16 mouse cellular contexts compared by ENCODE assay signal in the genomic region with DNA sequence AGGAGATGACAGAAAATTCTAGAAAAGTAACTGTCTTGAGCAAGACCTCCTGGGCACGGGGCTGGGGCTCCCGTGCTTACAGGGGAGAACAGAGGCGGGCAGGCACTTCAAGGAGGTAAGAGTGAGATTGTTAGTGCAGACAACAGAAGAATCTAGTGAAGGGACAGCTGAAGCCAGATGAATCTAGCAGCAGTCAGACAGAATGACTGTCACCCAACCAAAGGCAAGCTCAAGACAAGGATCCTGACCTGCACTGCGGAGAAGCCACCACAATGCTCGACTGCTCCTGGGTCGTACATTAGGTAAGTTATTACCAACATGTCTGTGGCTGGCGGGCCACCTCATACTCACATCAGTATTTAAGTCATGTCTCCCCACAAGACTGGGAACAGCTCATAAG.
"Had no signal": no experiment of that assay in that cellular context is flagged by ENCODE, and none has a peak within 500 bp of the region (broad histone marks: within the 10 kb centered on the region; RNA-seq: fewer than 3 reads in every experiment).

No protein-coding gene starts in this region.

- H3K4me2 ChIP-seq: neural tube, embryonic 12.5 days had no signal

- H3K27ac ChIP-seq: neural tube, embryonic 12.5 days; neural tube, embryonic 13.5 days; neural tube, embryonic 15.5 days; stomach, embryonic 15.5 days; stomach, postnatal 0 days had no signal

- DNase-seq: retina, postnatal 1 day; right cerebral cortex, adult 18-20 months; right cerebral cortex, postnatal 25 days; right cerebral cortex, postnatal 4 days; spleen, adult 18-20 months; thymus, adult 18-20 months; thymus, adult 2 months; thymus, postnatal 14 days; thymus, postnatal 25 days; thymus, postnatal 36 days; thymus, postnatal 4 days had no signal

- H3K9ac ChIP-seq: neural tube, embryonic 12.5 days; neural tube, embryonic 13.5 days; neural tube, embryonic 15.5 days; stomach, embryonic 15.5 days had no signal

- H3K9me3 ChIP-seq: neural tube, embryonic 12.5 days; neural tube, embryonic 13.5 days; neural tube, embryonic 15.5 days; stomach, embryonic 15.5 days had no signal

- H3K36me3 ChIP-seq: neural tube, embryonic 12.5 days; neural tube, embryonic 13.5 days; neural tube, embryonic 15.5 days; stomach, embryonic 15.5 days had no signal

- H3K4me3 ChIP-seq: neural tube, embryonic 12.5 days; neural tube, embryonic 13.5 days; neural tube, embryonic 15.5 days; stomach, embryonic 15.5 days had no signal

- H3K27me3 ChIP-seq: neural tube, embryonic 15.5 days; stomach, embryonic 15.5 days had no signal
